Mouse (Mus musculus) C3H10T1/2 (cell line): ENCODE data around the gene Gm8246. TPM values are rescaled to one million over a fixed set of nuclear protein-coding genes. Genes with fewer than 3 reads are reported as not detected.

Experiments
- polyA plus RNA-seq, 2 experiments: library from polyadenylated mRNA; unstranded; fragments of >200 nt; fragmentation: generic; extraction: Trizol; gene quantifications; one replicate each; pipeline ENCODE4 v1.2.1; 2012; ENCODE audit warnings: missing spikeins in 2 of 2

The Gm8246 gene
- polyA plus RNA-seq = not detected

DNA sequence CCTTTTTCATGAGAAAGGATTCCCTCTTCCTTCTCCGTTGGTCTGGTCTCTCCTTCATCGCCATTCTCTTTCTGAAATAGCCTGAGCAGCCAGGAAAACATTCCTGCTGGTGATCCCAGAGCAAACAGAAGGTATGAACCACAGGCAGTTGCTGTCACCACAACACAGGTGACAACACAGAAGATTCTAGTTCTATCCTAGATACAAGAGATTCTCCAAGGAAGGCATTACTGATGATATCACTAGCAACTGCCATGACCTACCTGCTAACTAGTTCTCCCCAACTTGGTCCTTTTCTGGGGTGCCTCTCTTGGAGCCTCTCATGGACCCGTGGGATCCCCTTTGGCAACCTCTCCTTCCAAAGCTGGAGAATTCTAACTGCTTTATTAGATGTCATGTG lies at the start of gene Gm8246:
Gene Gm8246, minus strand, starts transcription at position 101 of the 400 bp plus-strand sequence.

DNA sequence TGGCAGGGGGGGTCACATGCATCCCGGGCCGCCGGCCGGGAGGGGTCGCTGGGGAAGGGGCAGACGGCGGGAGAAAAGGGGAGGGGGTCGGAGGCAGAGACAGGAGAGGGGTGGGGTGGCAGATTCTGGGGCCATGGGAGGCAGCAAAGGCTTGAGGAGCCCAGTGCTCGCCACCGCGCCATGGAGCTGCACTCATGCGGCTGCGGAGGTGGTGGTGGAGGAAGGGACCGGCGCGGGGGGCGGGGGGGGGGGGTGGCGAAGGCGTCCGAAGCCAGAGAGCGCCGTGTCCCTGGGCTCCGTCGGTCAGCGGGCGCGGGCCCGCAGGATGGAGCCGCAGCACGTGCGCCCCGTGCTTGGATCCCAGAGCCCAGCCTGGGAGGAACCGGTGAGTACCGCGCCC lies 23.7 kb upstream of the Gm8246 start, which contains the start of gene Gm3488:
Gene Gm3488, plus strand, starts transcription at position 301 of the 400 bp plus-strand sequence.

DNA sequence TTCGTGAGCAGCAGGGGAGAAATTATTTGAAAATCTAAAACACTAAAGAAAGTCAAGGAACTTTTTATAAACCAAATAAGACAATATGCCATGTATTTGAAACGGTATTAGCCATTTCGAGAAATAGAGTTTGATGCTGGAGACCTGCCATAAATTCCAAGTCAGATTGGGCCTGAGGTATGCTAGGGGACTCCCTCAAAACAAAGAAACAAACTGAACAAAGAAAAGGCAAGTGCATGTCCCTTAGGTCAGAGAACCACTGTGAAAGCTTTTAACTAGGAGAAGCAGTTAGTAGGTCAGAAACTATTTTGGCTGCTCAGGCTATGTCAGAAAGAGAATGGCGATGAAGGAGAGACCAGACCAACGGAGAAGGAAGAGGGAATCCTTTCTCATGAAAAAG lies 6.3 kb upstream of the Gm8246 start, which contains the start of gene Gm3187:
Gene Gm3187, plus strand, starts transcription at position 301 of the 400 bp plus-strand sequence.

DNA sequence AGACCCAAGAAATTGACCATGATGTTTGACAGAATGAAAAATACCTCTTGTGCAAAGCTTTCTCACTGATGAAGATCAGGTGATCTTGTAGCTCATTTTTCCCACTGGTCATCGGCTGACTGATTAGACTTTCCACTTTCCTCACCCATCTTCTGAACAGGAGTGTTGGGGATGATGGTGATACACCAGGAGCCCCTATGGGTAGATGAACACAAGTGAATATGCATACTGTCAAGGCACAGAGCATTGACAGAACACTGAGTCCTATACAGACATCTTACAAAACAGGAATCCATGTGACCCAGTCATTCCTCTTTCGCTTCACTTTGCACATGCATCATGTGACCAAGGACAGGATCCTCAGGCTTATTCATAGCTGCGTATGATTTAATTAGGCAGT lies 22.3 kb downstream of the Gm8246 start, which contains the start of gene Gm3194:
Gene Gm3194, minus strand, starts transcription at position 101 of the 400 bp plus-strand sequence.

Other genes starting within 250 kb of the Gm8246 start
- not detected for gene Gm3526, start 217.2 kb downstream of the Gm8246 start, polyA plus RNA-seq
- gene Gm3542, start 142.9 kb downstream of the Gm8246 start, polyA plus RNA-seq = not detected
- gene Gm3500, start 88.8 kb downstream of the Gm8246 start, polyA plus RNA-seq = not detected
- not detected for gene Gm3194, start 22.4 kb downstream of the Gm8246 start, polyA plus RNA-seq
- gene Gm3187, start 6.4 kb upstream of the Gm8246 start, polyA plus RNA-seq = not detected
- not detected for gene Gm3488, start 23.8 kb upstream of the Gm8246 start, polyA plus RNA-seq
- gene Gm3532, start 60.7 kb upstream of the Gm8246 start, polyA plus RNA-seq = not detected
- gene Gm8265, start 155.2 kb upstream of the Gm8246 start, polyA plus RNA-seq = not detected
- not detected for gene Gm9603, start 209.6 kb upstream of the Gm8246 start, polyA plus RNA-seq